Mouse (Mus musculus): ENCODE results near the gene Dnajc7. TPM values are rescaled to one million over a fixed set of nuclear protein-coding genes. Genes with fewer than 3 reads are reported as not detected.
"Not testable (repeated sequence)": the region's sequence is repeated elsewhere in the genome, so short reads cannot be mapped to it uniquely, and the experiment has no call there.

Dnajc7 gene
- total RNA-seq, 2 experiments from 2014 or later, result 139 to 176 TPM

DNA sequence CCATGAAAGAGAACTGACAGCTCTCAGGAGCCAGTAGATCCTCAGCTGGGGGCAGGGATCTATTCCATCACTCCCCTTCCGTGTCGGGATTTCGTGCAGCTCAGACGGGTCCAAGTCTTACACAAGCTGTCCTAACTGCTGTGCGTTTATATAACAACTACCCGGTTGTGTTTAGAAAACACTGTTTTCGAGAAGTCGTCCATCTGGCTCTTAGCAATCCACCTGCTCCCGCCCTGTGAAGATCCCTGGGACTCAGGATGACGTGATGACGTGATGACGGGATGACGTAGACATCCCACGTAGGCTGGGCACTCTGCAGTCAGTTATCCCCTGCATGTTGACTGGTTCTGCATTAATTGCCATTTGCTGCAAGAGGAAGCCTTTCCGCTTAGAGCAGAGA lies 55.7 kb downstream of the Dnajc7 start:
- no peak for ATAC-seq (replicated peaks; ENCODE audit: low FRiP score, low TSS enrichment, poor library complexity, severe bottlenecking)

- ATAC-seq (replicated peaks; ENCODE audit: low FRiP score, low TSS enrichment, poor library complexity, severe bottlenecking), result no peak
These were observed 58.2 kb downstream of the Dnajc7 start for GRCm38 (mm10) chr11:100561748-100562147.

- no peak for ATAC-seq (replicated peaks; ENCODE audit: low FRiP score, low TSS enrichment, poor library complexity, severe bottlenecking)
These were observed 60.5 kb downstream of the Dnajc7 start for GRCm38 (mm10) chr11:100559476-100559875.

DNA sequence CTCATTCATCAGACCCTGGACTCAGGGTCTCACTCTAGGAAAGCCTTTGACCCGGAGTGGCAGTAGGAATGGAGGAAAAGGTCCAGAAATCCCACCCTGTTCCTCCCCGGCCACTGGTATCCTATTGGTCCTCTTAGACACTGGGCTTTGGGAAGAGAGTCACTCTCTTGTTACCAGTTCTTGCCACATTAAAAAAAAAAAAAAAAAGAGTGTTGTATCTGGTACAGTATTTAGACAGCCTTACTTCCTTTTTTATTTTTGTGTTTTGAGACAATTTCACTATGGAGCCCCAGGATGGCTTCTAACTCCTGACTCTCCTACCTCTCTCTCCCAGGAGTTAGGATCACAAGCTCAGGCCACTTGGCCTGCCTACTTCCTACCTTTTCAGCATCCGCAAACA lies 62.4 kb downstream of the Dnajc7 start:
- ATAC-seq (replicated peaks; ENCODE audit: low FRiP score, low TSS enrichment, poor library complexity, severe bottlenecking), result no peak

DNA sequence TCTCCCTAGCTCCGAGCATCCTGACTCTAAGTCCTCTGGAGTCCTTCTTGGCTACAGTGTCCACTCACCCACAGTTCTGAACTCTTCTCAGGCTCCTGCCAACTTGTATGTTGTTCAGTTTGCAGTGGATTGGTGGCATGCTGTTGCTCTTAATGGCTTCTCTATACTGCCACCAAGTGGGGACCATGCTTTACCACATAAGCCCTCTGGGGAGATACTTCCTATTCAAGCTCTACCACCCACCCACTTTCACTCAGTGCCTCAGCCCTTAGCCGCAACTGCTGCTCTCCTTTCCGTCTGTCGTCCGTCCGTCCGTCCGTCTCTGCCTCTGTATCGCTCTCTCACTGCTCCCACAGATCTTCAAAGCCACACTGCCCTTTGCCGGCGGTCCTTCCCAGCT lies 64.4 kb downstream of the Dnajc7 start:
- peak; percentile 91 for ATAC-seq (replicated peaks; ENCODE audit: low FRiP score, low TSS enrichment, poor library complexity, severe bottlenecking)

GRCm38 (mm10) chr11:100552842-100553241 lies 67.1 kb downstream of the Dnajc7 start:
- ATAC-seq (replicated peaks; ENCODE audit: low FRiP score, low TSS enrichment, poor library complexity, severe bottlenecking), result no peak

GRCm38 (mm10) chr11:100550101-100550500 lies 69.9 kb downstream of the Dnajc7 start:
- no peak for ATAC-seq (replicated peaks; ENCODE audit: low FRiP score, low TSS enrichment, poor library complexity, severe bottlenecking)

DNA sequence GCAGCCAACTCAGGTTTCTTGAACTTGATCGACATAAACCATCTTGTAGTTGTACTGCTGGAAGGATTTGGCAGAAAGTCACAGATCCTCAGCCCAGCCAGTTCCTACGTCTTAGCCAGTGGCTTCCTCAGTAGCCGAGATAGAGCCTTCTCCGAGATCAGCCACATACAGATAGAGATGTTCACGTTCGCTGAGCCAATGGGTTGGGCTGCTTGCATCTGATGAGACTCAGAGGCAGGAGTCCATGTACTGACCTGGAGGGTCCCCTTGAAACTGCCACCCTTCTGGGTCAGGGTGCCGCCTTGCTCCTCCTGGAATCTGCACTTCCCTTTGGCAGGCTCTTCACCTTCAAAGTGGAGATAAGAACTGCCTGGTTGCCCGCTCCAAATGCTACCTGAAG lies 70.5 kb downstream of the Dnajc7 start:
- no peak for ATAC-seq (replicated peaks; ENCODE audit: low FRiP score, low TSS enrichment, poor library complexity, severe bottlenecking)

GRCm38 (mm10) chr11:100548141-100548540 lies 71.8 kb downstream of the Dnajc7 start:
- ATAC-seq (replicated peaks; ENCODE audit: low FRiP score, low TSS enrichment, poor library complexity, severe bottlenecking), result no peak

DNA sequence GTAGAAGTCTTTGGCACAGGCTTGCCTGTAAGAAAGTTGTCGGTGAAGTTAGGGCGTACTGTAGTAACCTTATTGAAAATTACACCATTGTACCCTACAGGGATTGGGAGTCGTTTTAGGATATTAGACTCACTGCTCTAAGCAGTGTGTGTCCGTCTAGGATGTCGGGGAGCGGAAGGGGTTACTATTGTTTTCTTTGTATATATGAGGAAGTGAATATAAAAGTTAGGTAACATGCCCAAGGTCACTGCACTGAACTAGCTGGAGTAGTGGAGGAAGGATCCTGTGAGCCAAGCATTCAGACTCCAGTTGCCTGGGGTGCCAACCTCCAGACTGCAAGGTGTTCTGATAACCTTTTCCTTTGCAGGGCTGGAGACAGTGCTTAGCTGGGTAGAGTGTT lies 73.0 kb downstream of the Dnajc7 start:
- ATAC-seq (replicated peaks; ENCODE audit: low FRiP score, low TSS enrichment, poor library complexity, severe bottlenecking), result no peak

GRCm38 (mm10) chr11:100545746-100546085 lies 74.3 kb downstream of the Dnajc7 start:
- no peak for ATAC-seq (replicated peaks; ENCODE audit: low FRiP score, low TSS enrichment, poor library complexity, severe bottlenecking)

- ATAC-seq (replicated peaks; ENCODE audit: low FRiP score, low TSS enrichment, poor library complexity, severe bottlenecking), result peak; percentile 98
These were observed 74.9 kb downstream of the Dnajc7 start, which contains the start of gene Ttc25 for GRCm38 (mm10) chr11:100544832-100545745. Ttc25 (plus strand) TSS chr11:100545607.

- ATAC-seq (replicated peaks; ENCODE audit: low FRiP score, low TSS enrichment, poor library complexity, severe bottlenecking), result no peak
These were observed 78.4 kb downstream of the Dnajc7 start for GRCm38 (mm10) chr11:100541577-100541976.

- ATAC-seq (replicated peaks; ENCODE audit: low FRiP score, low TSS enrichment, poor library complexity, severe bottlenecking), result no peak
These were observed 79.0 kb downstream of the Dnajc7 start for GRCm38 (mm10) chr11:100540966-100541365.

DNA sequence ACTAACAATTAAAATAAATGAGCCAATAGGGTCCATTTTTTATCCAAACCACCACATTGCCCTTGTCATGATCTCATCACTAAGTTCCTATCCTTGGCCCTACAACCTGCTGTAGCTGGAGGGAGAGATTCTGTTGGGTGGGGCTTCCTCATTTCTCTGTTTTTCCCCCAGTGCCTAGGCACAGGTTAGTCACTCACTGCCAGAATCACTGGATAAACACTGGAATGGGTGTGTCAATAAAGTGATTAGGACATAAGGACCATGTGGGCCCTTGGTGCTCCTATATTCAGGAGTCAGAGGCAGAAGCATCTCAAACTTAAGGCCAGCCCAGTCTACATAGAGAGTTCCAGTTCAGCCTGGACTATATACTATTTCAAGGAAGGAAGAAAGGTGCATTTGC lies 83.5 kb downstream of the Dnajc7 start:
- no peak for ATAC-seq (replicated peaks; ENCODE audit: low FRiP score, low TSS enrichment, poor library complexity, severe bottlenecking)

- ATAC-seq (replicated peaks; ENCODE audit: low FRiP score, low TSS enrichment, poor library complexity, severe bottlenecking), result no peak
These were observed 84.0 kb downstream of the Dnajc7 start for GRCm38 (mm10) chr11:100535996-100536395.

DNA sequence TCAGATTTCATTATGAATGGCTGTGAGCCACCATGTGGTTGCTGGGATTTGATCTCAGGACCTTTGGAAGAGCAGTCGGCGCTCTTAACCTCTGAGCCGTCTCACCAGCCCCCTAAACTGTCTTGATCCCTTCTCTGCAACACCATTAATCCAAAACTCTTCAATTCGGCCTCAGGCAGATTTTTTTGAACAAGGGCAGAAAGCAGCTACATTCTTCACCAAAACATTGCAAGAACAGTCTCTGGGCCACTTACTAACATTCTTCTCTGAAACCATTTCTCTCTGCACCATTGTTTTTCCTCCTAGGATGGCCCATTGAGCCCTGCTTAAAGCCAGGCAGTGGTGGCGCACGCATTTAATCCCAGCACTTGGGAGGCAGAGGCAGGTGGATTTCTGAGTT lies 85.1 kb downstream of the Dnajc7 start:
- ATAC-seq (replicated peaks; ENCODE audit: low FRiP score, low TSS enrichment, poor library complexity, severe bottlenecking), result not testable (repeated sequence)

DNA sequence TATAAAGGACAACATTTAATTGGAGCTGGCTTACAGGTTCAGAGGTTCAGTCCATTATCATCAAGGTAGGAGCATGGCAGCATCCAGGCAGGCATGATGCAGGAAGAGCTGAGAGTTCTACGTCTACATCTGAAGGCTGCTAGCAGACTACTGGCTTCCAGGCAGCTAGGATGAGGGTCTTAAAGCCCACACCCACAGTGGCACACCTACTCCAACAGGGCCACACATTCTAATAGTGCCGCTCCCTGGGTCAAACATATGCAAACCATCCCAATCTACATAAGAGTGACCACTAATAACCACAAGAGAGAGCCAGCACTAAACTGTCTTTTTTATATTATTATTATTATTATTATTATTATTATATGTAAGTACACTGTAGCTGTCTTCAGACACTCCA lies 85.6 kb downstream of the Dnajc7 start:
- ATAC-seq (replicated peaks; ENCODE audit: low FRiP score, low TSS enrichment, poor library complexity, severe bottlenecking), result not testable (repeated sequence)

DNA sequence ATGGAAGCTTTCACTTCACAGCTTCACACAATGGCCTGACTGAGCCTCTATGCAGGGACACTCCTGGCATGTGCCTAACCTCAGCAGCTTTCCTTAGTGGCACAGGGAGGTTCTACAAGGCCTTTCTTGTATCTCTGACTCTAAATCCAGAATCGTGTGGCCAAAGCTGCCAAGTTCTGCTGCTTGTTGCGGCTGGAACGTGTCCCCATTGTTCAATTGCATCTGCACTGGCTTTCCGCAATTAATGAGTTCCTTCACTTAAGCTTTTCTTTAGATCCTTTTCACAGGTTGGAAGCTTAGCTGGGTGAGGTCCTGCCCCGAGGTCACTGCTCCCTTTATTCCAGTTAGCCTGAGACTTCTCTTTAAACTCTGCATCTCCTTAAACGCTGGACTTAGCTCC lies 86.1 kb downstream of the Dnajc7 start:
- ATAC-seq (replicated peaks; ENCODE audit: low FRiP score, low TSS enrichment, poor library complexity, severe bottlenecking), result no peak
